Mouse (Mus musculus) CH12.LX (cell line): ENCODE measurements around the gene Kat14.

Experiments used
- CTCF ChIP-seq, 2 experiments: IDR thresholded peaks in 1 of 2; conservative IDR thresholded peaks in 1 of 2; 2 replicates each; pipeline ENCODE4 v1.5.1; 2011 to 2012; ENCODE audit warnings: low read depth in 2 of 2, low read length in 2 of 2, improper control_type of control experiment in 1 of 2, inconsistent platforms in 1 of 2, mild to moderate bottlenecking in 1 of 2, moderate library complexity in 1 of 2
- EP300 ChIP-seq: IDR thresholded peaks from 2 replicates; pipeline ENCODE4 v1.6.1; 2011; ENCODE audit warnings: low read length, improper control_type of control experiment
- HCFC1 ChIP-seq: IDR thresholded peaks from 2 replicates; pipeline ENCODE4 v1.6.1; 2012; ENCODE audit warnings: low read depth, mild to moderate bottlenecking, inconsistent platforms, low read length, improper control_type of control experiment
- KAT2A ChIP-seq: IDR thresholded peaks from 2 replicates; pipeline ENCODE4 v1.6.1; 2012; ENCODE audit warnings: low read length, improper control_type of control experiment, inconsistent platforms; ENCODE audit not compliant: insufficient replicate concordance
- MEF2A ChIP-seq: IDR thresholded peaks from 2 replicates; pipeline ENCODE4 v1.6.1; 2014; ENCODE audit warnings: low read depth, mild to moderate bottlenecking, inconsistent platforms, low read length, improper control_type of control experiment, borderline replicate concordance
- POLR2A ChIP-seq: IDR thresholded peaks from 2 replicates; pipeline ENCODE4 v1.6.1; 2011; ENCODE audit warnings: low read depth, mild to moderate bottlenecking, improper control_type of control experiment, low read length
- POLR2AphosphoS2 ChIP-seq: IDR thresholded peaks from 2 replicates; pipeline ENCODE4 v1.6.1; 2011; ENCODE audit warnings: low read depth, low read length, improper control_type of control experiment
- TBP ChIP-seq: conservative IDR thresholded peaks from 2 replicates; pipeline ENCODE4 v1.6.1; 2011; ENCODE audit warnings: low read depth, low read length, improper control_type of control experiment
- UBTF ChIP-seq: IDR thresholded peaks from 2 replicates; pipeline ENCODE4 v1.6.1; 2012; ENCODE audit warnings: low read depth, mild to moderate bottlenecking, inconsistent platforms, low read length, improper control_type of control experiment, moderate library complexity
- USF1 ChIP-seq: IDR thresholded peaks from 2 replicates; pipeline ENCODE4 v1.6.1; 2014; ENCODE audit warnings: low read depth, mild to moderate bottlenecking, inconsistent platforms, low read length, improper control_type of control experiment
- ZMIZ1 ChIP-seq: IDR thresholded peaks from 2 replicates; pipeline ENCODE4 v1.6.1; 2012; ENCODE audit warnings: low read depth, mild to moderate bottlenecking, inconsistent platforms, low read length, improper control_type of control experiment

DNA sequence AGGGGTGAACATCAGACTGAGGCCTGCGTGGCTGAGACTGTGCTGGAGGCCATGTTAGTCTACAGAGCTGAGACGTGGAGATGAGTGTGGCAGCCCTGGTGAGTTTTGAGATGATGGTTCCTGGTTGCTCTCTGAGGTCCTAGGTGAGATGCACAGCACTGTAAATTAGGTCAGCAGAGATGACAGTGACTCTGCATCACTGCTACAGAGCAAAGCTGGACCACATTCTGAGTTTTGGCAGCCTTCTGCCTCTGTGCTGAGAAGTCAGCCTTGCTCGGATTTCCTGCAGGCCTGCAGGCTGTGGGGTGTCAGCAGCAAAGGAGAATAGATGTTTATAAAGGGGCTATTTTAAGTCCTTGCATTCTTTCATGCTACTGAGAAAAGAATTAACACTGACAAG, 12.5 kb downstream of the Kat14 start:
- TF ChIP-seq EP300 (no peak), CTCF (conservative IDR thresholded peaks at IDR 0.05 in 1 of 2, IDR thresholded peaks at IDR 0.05 in 1 of 2; ENCODE audit: low read depth in 2 of 2, low read length in 2 of 2) (no peak), POLR2A (no peak), POLR2AphosphoS2 (no peak), MEF2A (no peak), KAT2A (no peak), TBP (no peak), HCFC1 (no peak), ZMIZ1 (no peak), UBTF (no peak), USF1 (no peak)
